Mouse (Mus musculus): ENCODE results near the gene Ggnbp2. TPM values are rescaled to one million over a fixed set of nuclear protein-coding genes. Genes with fewer than 3 reads are reported as not detected.

Ggnbp2 gene
- polyA plus RNA-seq, 1 experiment from 2014 or later: 72.8 TPM

Small RNAs within 50 kb of the gene (microRNA-seq; reads per million reads assigned to microRNA genes)
- gene Gm23564: not detected

Other genes starting within 250 kb of the Ggnbp2 start
- 13.2 and 16.0 TPM in 2 replicates for gene Mrm1, start 51.3 kb downstream of the Ggnbp2 start, polyA plus RNA-seq (2015; fragmentation: Nextera tagmentation; extraction: Ambion mirVana)
- 6.6 and 8.7 TPM in 2 replicates for gene Dhrs11, start 41.8 kb downstream of the Ggnbp2 start, polyA plus RNA-seq (2015; fragmentation: Nextera tagmentation; extraction: Ambion mirVana)
- 6.0 and 7.2 TPM in 2 replicates for gene Myo19, start 9.3 kb upstream of the Ggnbp2 start, polyA plus RNA-seq (2015; fragmentation: Nextera tagmentation; extraction: Ambion mirVana)
- 2.3 and 2.5 TPM in 2 replicates for gene Pigw, start 9.5 kb upstream of the Ggnbp2 start, polyA plus RNA-seq (2015; fragmentation: Nextera tagmentation; extraction: Ambion mirVana)
- 61.8 and 62.8 TPM in 2 replicates for gene Znhit3, start 45.5 kb upstream of the Ggnbp2 start, polyA plus RNA-seq (2015; fragmentation: Nextera tagmentation; extraction: Ambion mirVana)
- gene Car4, start 87.0 kb upstream of the Ggnbp2 start, polyA plus RNA-seq (2015; fragmentation: Nextera tagmentation; extraction: Ambion mirVana): 5.3 and 6.0 TPM in 2 replicates

Measured in midbrain, embryonic 15.5 days (tissue).